Mouse (Mus musculus): Measurements from ENCODE around the gene Tsacc.
"Not testable (repeated sequence)": the region's sequence is repeated elsewhere in the genome, so short reads cannot be mapped to it uniquely, and the experiment has no call there.

Tsacc gene

DNA sequence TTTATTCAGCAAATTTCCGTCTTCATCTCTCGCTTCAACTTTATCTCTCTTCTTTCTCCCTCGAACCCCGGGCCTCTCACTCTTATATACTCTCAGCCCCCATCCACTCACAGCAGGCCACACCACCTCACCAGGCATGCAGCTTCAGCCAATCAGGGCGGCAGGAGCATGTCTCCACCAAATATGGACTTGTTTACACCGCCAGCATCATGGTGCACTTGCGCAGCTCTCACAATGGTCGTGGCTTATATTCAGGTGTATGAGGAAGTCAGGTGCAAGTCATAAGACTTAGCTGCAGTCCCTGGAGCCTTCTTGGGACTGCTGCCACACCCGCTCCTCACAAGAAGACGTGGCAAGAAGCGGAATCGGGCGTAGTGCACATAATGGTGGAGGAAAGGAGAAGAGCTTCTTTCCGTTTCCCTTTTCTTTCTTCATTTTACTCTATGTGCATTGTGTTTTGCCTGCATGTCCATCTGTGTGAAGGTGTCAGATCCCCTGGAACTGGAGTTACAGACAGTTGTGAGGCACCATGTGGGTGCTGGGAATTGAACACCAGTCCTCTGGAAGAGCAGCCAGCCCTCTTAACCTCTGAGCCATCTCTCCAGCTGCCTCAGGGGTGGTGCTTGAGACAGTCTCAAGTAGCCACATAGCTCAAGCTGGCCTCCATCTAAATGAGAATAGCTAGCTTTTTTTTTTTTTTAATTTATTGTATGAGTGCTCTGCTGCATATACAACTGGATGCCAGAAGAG lies 11.8 kb downstream of the Tsacc start:
- DNase-seq (ENCODE audit: low spot score in 2 of 2) = not testable (repeated sequence)

DNA sequence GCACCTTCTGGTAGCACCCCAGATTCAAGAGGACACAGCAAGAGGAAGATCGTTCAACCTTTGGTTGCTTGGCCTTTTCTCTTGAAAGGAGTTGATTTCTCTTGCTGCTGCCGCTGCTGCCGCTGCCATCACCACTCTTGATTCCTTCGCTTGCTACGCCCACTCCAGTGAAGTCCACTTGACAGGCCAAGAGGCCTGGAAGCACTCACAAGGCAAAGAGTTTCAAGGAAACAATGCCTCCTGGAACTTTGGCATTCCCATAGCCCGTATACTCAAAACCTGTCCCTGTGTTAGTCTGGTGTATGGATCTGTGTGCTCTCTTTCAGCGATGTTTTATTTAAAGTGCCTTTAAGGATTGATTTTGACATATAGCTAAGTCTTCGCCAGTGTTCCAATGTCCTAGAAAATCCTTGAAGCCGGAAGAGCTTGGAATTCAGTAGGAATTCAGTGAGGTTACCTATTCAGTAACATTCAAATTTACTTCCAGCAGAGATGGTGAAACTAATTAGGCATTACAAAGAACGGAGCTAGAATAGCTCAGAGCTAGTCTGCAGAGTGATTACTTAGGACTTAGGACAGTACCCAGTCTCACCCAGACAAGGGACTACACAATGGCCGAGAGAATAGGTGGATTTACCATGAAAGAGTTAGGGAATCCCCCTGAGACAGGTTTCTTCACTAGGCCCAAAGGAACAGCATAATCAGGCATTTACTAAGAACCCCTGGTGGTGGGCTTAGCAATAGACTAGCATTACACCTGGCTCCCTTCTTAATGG lies 15.5 kb downstream of the Tsacc start:
- DNase-seq (ENCODE audit: low spot score in 2 of 2) = not testable (repeated sequence)

DNA sequence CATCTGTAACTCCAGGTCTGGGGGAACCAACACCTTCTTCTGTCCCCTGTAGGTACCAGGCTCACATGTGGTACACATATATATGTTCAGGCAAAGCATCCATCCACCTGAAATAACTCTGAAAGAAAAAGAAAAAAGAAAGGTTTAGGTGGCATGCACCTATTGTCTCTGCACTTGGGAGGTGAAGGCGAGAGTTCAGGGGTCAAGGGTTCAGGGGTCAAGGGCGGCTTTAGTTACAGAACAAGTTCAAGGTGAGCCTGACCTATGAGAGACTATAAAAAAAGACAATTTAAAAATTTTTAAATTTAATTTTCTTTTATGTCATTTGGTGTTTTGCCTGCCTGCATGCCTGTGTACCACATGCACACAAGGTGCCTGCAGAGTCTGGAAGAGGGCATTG lies 16.8 kb downstream of the Tsacc start:
- no peak for DNase-seq (ENCODE audit: low spot score in 2 of 2)

DNA sequence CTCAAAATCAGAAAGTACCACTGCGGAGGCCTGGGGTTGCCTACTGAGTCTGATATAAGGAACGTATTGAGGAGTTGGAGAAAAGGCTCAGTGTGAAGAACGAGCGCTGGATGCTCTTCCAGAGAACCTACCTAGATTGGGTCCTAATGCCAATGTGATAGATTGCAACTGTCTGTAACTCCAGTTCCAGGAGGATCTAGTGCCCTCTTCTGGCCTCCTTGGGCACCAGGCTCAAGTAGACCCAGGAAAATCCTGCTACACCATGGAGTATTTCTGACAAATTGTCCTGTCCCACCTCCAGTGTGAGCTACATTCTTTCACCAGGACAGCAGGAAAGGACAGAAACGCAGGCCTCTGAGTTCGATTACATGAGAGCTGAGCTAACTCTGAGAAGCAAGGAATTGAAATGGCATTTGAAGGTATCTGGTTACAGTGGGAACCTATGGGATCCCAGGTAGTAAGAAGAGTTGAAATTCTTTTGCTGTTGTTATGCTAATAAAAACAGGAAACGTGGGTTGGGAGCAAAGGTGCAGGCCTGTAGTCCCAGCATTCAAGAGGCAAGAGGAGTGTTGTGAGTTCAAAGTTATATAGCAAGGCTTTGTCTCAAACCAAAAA lies 20.2 kb downstream of the Tsacc start:
- no peak for DNase-seq (ENCODE audit: low spot score in 2 of 2)

DNA sequence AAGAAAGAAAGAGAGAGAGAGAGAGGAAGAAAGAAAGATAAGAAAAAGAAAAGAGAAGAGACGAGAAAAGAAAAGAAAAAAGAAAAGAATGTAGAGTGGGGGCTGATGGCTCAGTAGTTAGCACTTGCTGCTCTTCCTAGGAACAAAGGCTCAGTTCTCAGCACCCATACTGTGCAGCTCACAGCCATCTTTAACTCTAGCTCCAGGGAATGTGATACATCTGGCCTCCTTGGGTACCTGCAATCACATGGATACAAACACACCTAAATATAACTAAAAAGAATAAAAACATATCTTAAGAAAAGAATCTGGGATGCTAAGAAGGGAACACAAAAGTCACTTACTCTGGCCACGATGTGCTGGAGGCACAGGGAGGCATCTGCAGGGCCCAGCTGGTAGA lies 20.7 kb downstream of the Tsacc start:
- DNase-seq (ENCODE audit: low spot score in 2 of 2) = no peak

DNA sequence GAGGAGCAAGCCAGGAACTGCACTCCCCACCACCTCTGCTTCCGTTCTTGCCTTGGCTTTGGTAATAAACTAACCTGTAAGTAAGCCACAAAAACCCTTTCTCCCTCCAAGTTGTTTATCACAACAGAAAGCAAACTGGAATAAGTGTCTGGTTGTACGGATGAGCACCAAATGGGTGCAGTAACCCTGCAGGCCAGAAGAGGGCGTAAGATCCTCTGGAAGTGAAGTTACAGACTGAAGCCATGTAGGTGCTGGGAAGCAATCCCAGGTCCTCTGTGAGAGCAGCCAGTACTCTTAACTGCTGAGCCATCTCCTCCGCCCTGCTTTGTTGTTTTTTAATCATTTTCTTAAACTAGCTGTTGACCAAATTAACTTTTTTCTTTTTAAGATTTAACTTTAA lies 22.8 kb downstream of the Tsacc start:
- no peak for DNase-seq (ENCODE audit: low spot score in 2 of 2)

DNA sequence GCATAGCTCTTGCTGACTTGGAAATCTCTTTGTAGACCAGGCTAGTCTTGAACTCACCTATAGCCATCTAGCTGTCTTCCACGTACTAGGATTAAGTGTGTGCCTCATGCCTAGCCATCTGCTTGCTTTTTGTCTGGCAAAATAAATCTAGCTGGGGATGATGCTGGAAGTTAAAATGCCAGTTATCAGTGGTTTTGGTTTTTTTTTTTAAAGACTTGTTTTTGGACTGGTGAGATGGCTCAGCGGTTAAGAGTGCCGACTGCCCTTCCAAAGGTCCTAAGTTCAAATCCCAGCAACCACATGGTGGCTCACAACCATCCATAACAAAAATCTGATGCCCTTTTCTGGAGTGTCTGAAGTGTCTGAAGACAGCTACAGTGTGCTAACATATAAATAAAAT lies 24.9 kb downstream of the Tsacc start:
- no peak for DNase-seq (ENCODE audit: low spot score in 2 of 2)

DNA sequence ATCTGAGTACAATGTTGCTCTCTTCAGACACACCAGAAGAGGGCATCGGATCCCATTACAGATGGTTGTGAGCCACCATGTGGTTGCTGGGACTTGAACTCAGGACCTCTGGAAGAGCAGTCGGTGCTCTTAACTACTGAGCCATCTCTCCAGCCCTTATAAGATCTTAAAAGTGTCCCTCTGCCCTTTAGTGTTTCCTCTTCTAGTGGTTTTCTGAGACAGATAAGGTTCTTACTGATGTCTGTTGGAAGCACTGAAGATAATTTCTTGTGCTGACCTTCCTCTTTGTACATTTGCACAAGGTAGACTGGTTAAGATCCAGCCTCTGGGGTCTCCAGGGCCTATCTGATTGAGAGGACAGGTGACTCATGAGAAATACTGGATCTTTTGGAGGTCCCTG lies 25.5 kb downstream of the Tsacc start:
- not testable (repeated sequence) for DNase-seq (ENCODE audit: low spot score in 2 of 2)

DNA sequence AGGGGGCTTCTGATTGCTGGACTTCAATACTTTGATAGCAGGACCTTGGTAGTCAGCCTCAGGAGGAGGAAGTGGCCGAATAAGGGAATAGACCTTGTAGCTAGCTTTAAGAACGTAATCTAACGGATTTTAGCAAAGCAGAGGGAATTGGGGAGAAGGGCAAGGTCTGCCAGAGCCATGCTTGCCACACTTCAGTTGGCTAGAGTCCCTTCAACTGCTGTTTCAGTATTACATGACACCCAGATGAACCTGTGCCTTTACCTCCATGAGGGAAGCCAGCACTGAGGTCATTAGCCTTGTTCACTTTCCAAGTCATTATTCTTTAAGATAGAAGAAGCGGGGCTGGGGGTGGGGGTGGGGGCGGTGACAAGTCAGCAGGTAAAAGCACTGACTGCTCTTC lies 27.8 kb downstream of the Tsacc start:
- no peak for DNase-seq (ENCODE audit: low spot score in 2 of 2)

DNA sequence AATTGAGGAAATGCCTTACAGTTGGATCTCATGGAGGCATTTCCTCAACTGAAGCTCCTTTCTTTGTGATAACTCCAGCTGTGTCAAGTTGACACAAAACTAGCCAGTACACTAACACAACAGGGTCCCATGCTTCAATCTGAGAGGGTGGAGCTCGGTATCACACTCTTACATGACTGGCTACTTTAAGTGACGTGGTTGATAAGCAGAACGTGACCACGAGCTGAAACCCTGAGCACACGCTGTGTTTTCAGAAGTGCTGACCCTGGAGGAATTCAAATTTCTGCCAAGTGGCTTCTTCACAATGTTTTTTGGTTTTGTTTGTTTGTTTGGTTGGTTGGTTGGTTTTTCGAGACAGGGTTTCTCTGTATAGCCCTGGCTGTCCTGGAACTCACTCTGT lies 28.8 kb downstream of the Tsacc start:
- DNase-seq (ENCODE audit: low spot score in 2 of 2) = not testable (repeated sequence)

DNA sequence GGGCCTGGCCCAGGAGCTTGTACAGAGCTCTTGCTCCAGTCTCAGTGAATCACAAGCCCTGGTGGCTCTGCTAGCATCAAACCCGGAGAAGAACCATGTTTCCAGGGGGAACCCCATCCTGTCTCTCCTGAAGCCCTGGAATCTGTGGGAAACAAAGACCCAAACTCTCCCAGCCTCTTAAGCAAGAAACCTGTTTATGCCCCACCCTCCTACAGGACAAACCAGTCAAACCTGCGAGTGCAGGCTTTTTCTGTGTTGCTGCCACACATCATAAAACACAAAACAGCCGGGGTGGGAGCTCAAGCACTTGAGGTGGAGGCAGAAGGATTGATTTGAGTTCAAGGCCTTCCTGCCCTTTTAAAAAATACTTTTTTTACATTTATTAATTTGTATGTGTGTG lies 34.5 kb downstream of the Tsacc start:
- no peak for DNase-seq (ENCODE audit: low spot score in 2 of 2)

DNA sequence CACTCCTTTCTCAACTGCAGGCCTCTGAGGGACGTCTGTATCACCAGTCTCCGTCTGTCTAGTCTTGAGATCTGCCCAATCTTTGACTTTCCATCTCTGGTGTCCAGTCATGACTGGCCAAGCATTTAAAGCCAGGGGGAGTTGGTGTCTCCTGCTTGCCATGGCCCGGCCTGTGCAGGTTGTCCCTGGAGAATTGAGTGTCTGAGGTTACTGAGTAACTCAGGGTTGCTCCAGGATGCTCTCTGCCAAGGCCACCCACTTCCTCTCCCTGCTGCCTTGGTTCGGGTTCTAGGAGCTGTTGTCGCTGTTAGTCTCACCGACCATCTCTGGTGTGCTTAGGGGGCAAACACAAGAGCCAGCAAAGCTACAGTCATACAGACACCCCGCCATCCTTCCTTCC lies 40.4 kb downstream of the Tsacc start:
- DNase-seq (ENCODE audit: low spot score in 2 of 2) = no peak

DNA sequence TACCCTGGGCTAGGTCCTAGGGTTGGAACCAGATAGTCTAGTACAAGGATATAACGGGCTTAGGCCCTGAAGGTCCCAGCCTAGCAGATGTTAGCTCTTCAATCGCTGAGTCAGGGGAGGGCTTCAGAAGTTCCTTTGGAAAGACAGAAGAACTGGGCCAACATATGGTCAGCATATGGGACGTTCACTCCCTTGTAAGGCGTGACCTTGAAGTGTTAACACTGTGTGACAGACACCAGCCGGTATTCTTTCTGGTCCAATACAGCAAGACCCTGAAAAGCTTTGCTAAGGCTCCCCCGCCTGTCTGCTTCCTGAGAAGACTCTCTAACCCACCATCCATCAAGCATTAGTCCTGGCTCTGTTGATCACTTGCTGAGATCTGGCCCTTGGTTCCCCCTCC lies 40.8 kb downstream of the Tsacc start:
- DNase-seq (ENCODE audit: low spot score in 2 of 2) = no peak

DNA sequence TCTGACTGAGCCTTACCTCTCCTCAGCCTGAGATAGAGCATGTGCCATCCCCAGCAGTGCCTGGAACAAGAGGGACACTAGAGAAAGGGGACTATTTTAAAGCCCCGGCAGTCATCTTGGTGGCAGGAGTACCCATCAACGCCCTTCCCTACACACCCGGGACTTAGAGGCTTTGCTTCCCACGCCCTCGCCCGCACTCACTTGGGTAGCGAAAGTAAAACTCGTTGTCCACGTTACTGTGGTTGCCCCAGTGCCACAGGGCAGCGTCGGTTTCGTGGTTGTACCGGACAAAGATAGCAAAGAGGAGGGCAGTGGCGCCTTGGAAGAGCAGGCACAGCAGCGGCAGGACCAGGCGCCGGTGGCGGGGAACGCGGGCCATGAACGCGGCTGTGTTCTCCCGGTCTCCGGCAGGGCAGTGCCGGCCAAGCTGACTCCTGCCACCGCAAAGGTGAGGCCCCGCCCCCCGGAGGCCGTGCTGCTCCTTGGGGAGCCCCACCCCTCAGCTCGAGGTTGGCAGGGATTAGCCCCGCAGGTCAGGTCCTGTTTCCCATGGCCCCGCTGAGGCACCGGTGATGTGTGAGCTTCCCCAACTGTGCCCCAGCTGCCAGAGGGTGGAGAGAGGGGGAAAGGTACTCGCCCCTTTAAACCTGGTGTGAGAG lies 42.4 kb downstream of the Tsacc start, which contains the start of gene Rhbg:
Rhbg (minus strand) TSS at position 442 of the 659 bp plus-strand sequence.
- DNase-seq (ENCODE audit: low spot score in 2 of 2) = peak; percentile 31 to 37

DNA sequence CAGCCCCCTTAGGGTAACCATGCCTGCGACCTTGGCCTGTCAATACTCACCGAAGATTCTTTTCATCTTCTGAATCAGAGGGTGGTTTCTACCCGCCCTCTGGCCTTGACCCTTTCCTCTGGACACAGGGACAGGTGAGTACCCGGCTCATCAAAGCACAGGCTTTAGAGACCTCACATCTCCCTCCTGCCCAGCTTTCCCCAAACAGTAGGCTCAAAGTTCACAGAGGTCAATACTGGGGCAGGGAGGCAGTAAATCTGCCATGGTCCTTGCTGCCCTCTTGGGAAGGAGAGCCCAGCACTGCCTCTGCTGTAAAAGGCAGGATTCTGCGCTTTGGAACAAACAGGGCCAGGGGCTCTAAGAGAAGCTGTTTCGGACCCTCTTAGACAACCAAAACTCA lies 44.1 kb downstream of the Tsacc start:
- no peak for DNase-seq (ENCODE audit: low spot score in 2 of 2)

DNA sequence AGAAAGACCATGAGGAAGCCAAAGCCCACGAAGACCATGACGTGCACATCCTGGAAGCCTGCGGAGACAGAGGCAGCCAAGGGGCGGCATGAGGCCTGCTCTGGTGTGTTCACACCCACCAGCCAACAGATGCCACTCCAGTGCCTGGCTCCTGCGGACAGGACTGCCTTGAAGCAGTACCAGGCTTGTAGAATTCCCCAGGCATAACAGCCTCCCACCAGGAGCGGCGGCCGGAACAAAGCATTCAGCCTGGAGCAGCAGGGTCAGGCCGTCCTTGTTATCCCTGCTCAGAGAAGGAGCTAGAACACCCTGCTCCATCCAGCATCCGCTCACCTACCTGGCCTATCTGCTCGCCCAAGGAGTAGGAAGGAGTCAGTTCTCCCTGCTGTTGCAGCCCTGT lies 48.4 kb downstream of the Tsacc start:
- no peak for DNase-seq (ENCODE audit: low spot score in 2 of 2)

DNA sequence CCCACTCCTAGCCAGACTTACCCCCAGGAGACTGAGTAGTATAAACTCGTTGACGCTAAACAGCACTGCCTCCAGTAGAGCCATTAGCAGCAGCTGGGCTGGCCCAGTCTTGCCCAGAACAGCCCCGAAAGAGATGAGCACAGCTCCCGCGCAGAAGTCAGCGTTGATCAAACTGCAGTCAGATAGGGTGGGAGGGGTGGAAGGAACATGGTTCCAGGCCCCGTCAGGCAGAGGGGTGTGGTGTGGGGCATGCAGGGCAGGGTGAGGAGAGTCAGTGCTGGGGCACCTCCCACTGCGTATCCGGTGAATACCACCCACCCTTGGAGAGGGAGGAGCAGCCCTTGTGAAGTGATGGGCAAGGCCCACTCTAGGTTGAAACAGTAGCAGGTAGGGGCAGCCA lies 49.1 kb downstream of the Tsacc start:
- no peak for DNase-seq (ENCODE audit: low spot score in 2 of 2)

DNA sequence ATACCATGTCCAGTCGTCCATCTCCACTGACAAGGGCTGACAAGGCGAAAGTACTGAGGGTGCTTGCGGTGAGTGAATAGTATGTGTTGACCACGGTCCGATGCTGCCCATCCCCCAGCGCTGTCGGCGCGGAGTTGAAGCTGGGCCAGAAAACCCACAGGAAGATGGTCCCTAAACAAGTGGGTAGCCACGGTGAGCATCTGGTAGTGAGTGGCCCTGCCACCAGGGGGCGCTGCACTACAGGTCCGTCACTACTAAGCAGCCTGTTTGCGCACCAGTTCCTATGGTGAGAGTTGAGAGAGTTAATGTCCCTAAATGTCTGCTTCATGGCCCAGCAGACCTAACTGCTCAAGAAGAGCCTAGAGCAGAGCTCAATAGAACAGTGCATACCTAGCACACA lies 51.0 kb downstream of the Tsacc start:
- peak; percentile 44 to 56 for DNase-seq (ENCODE audit: low spot score in 2 of 2)

DNA sequence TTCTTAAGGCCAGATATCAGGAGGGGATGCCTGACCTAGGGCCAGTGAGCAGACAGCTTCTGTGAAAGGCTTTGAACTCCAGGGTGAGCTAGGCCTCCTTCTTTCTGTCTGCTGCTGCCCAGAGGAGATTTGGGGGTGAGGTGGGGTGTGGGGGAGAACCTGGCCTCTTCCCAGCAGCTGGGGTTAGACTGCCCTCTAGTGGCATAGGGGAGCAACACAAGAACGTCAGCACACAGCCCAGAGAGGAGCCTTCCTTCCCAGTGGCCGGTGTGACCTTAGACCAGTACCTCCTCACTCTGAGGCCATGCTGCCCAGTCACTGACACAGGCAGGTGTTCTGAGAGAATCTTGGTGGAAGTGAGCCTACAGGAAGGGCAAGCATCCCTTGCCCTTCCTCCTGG lies 52.7 kb downstream of the Tsacc start:
- peak; percentile 27 to 31 for DNase-seq (ENCODE audit: low spot score in 2 of 2)

DNA sequence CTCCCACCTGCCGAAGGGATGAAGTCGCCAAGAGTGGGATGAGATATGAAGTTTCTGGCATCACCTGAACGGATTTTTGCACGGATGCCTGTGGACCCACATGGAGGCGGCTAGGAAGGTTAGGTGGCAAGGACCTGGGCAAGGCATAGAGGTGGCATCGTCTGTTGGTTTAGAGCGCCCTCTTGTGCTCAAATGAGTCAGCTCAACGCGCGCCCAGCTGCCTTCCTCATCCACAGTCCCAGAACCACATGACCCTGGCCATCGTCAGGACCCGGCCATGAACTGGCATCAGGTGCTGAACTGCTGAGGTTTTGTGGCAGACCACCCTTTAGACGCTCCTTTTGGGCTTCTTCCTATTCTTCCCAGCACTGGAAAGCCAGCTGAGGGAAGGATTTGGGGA lies 54.3 kb downstream of the Tsacc start:
- peak; percentile 52 to 54 for DNase-seq (ENCODE audit: low spot score in 2 of 2)

DNA sequence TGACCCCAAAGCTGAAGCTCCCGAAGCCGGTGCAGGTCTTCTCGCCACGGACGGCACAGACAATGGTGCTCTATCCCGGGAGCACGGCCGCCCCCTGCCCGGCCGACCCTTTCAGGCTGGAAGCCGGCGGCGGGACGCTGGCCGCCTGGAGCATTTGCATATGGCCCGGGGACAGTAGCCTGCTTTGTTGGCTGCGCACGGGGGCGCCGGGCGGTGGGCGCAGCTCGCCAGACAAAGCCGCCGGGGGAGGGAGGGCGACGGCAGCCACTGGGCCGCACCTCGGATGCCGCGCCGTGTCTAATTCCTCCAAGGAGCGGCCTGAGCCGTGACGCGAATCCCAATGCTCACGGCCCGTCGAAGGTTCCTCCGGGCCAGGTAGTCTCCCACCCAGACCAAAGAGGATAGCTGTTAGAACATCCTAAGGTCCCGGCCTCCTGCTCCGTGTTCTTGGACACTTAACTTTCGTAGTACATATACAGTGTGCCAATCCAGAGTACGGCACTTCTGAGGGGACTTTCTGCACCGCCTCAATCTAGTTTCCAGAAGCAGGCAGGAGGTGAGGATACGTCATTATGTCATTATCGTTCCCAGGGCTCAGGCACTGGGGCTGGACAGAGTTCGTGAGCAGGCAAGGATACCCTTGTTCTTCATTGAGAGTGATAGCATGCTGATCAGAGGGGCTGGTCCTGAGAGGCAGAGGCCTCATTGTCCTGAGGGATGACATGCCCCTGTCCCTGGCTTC lies 55.6 kb downstream of the Tsacc start:
- DNase-seq (ENCODE audit: low spot score in 2 of 2) = no peak

DNA sequence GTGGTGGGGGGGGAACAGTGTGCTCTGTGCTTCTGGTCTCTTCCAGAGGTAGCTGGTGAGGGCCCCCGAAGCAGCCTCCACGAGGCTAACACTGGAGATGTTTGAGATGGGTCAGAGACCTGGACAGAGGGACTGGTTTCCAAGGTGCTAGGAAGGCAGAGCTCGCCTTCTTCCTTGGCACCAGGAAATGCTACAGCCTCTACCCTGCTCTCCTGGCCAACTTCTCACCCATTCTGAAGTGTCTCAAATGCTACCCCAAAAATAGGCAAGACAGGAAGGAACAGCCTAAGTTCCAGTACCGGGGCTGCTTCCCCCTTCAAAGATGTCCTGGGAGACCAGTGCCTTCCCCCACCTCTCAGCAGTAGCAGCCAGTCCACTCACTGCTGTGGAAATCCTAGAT lies 57.4 kb downstream of the Tsacc start:
- DNase-seq (ENCODE audit: low spot score in 2 of 2) = no peak
